15 mouse cellular contexts compared by ENCODE assay signal in genomic region chr11:56148956-56149355, GRCm38 (mm10).
DNase-seq lines count a peak whose midpoint lies in the region; ATAC-seq and TF ChIP-seq lines count a peak whose summit lies in the region.
"Had no signal": no experiment of that assay in that cellular context is flagged by ENCODE, and none has a peak within 500 bp of the region (broad histone marks: within the 10 kb centered on the region; RNA-seq: fewer than 3 reads in every experiment).

No protein-coding gene starts in this region.

- H3K9me3 ChIP-seq in forebrain, postnatal 0 days (ENCODE audit: low read length) = no peaks in the 10 kb centered on the region
- H3K9me3 ChIP-seq in forebrain, embryonic 15.5 days = no peaks in the 10 kb centered on the region
- H3K9me3 ChIP-seq in kidney, postnatal 0 days (replicated peaks; ENCODE audit: low read length) = no peaks in the 10 kb centered on the region
- H3K9me3 ChIP-seq: heart, embryonic 10.5 days; hindbrain, embryonic 15.5 days; liver, embryonic 15.5 days had no signal

- WGBS in forebrain, postnatal 0 days = 77% methylated on average over 1 of the region's 1 CpGs
- WGBS in forebrain, embryonic 15.5 days = 77% methylated on average over 1 of the region's 1 CpGs
- 85% methylated on average over 1 of the region's 1 CpGs for WGBS in kidney, postnatal 0 days

- ATAC-seq in forebrain, postnatal 0 days = peak; percentile 61
- no peak for ATAC-seq in forebrain, embryonic 15.5 days (replicated peaks)
- ATAC-seq in kidney, postnatal 0 days (replicated peaks; ENCODE audit: low FRiP score, low read depth) = no peak
- ATAC-seq: CD4-positive, CD25-positive, alpha-beta regulatory T cell, adult 4 months had no signal

- no peak overlapping the region for H3K4me2 ChIP-seq in forebrain, postnatal 0 days (ENCODE audit: low read depth)
- H3K4me2 ChIP-seq in forebrain, embryonic 15.5 days (replicated peaks) = no peak overlapping the region
- no peak overlapping the region for H3K4me2 ChIP-seq in kidney, postnatal 0 days (ENCODE audit: low read length)
- H3K4me2 ChIP-seq: hindbrain, embryonic 15.5 days; liver, embryonic 15.5 days had no signal

- no peaks in the 10 kb centered on the region for H3K4me1 ChIP-seq in forebrain, postnatal 0 days (ENCODE audit: insufficient read depth)
- H3K4me1 ChIP-seq in forebrain, embryonic 15.5 days = peaks cover 13% of the 10 kb centered on the region; the same call in 1 of the 2 replicates
- no peaks in the 10 kb centered on the region for H3K4me1 ChIP-seq in kidney, postnatal 0 days (replicated peaks; ENCODE audit: insufficient read depth, low read length)
- H3K4me1 ChIP-seq: heart, embryonic 10.5 days; liver, embryonic 15.5 days; megakaryocyte, embryonic 14.5 days had no signal

- no peak overlapping the region for H3K27ac ChIP-seq in forebrain, postnatal 0 days (ENCODE audit: low read depth, low read length)
- no peak overlapping the region for H3K27ac ChIP-seq in forebrain, embryonic 15.5 days (replicated peaks)
- no peak overlapping the region for H3K27ac ChIP-seq in kidney, postnatal 0 days
- H3K27ac ChIP-seq: heart, embryonic 10.5 days; hindbrain, embryonic 15.5 days; liver, embryonic 15.5 days had no signal

- H3K27me3 ChIP-seq in forebrain, postnatal 0 days (ENCODE audit: insufficient read depth, low read length) = peaks cover 3% of the 10 kb centered on the region; the same call in 1 of the 2 replicates
- no peaks in the 10 kb centered on the region for H3K27me3 ChIP-seq in forebrain, embryonic 15.5 days
- no peaks in the 10 kb centered on the region for H3K27me3 ChIP-seq in kidney, postnatal 0 days (ENCODE audit: insufficient read depth, low read length)
- H3K27me3 ChIP-seq: liver, embryonic 15.5 days; megakaryocyte, embryonic 14.5 days had no signal

- peak; percentile 68 for DNase-seq in forebrain, postnatal 0 days
- peak; percentile 32 for DNase-seq in kidney, postnatal 0 days (ENCODE audit: low spot score)
- DNase-seq in kidney, adult 11 months = no peak
- DNase-seq in lung, postnatal 10 days = peak; percentile 22
- DNase-seq in lung, postnatal 14 days = no peak
- DNase-seq in brain, adult 2 months (ENCODE audit: low read depth, low spot score) = peak; percentile 70
- no peak for DNase-seq in B cell, adult 2 months
- DNase-seq: cerebellum, postnatal 10 days had no signal

- TF ChIP-seq CTCF in forebrain, postnatal 0 days (IDR thresholded peaks at IDR 0.05; ENCODE audit: low read depth) = peak; percentile 70
- TF ChIP-seq CTCF in kidney, postnatal 0 days (IDR thresholded peaks at IDR 0.05; ENCODE audit: low read depth) = peak; percentile 54

- H3K4me3 ChIP-seq in forebrain, postnatal 0 days (ENCODE audit: low read depth, low read length) = no peak overlapping the region
- no peak overlapping the region for H3K4me3 ChIP-seq in forebrain, embryonic 15.5 days
- H3K4me3 ChIP-seq in kidney, postnatal 0 days (replicated peaks; ENCODE audit: low read depth, low read length) = no peak overlapping the region
- H3K4me3 ChIP-seq: heart, embryonic 10.5 days; hindbrain, embryonic 15.5 days; liver, embryonic 15.5 days; megakaryocyte, embryonic 14.5 days; myocyte had no signal

- no peaks in the 10 kb centered on the region for H3K36me3 ChIP-seq in forebrain, postnatal 0 days (ENCODE audit: insufficient read depth)
- no peaks in the 10 kb centered on the region for H3K36me3 ChIP-seq in forebrain, embryonic 15.5 days
- H3K36me3 ChIP-seq in kidney, postnatal 0 days (ENCODE audit: insufficient read depth, low read length) = no peaks in the 10 kb centered on the region
- H3K36me3 ChIP-seq: heart, embryonic 10.5 days; hindbrain, embryonic 15.5 days; liver, embryonic 15.5 days had no signal

- no peak overlapping the region for H3K9ac ChIP-seq in forebrain, postnatal 0 days
- no peak overlapping the region for H3K9ac ChIP-seq in forebrain, embryonic 15.5 days (replicated peaks)
- no peak overlapping the region for H3K9ac ChIP-seq in kidney, postnatal 0 days (ENCODE audit: low read depth, low read length)
- H3K9ac ChIP-seq: hindbrain, embryonic 15.5 days; liver, embryonic 15.5 days had no signal

Comparison
In these comparisons a context has a peak if more than half of its experiments do, and no peak if none do; other contexts are left out.
1. DNase-seq: peak in forebrain, postnatal 0 days (single experiment), kidney, postnatal 0 days (single experiment), lung, postnatal 10 days (single experiment) and brain, adult 2 months (single experiment); none in kidney, adult 11 months (single experiment), lung, postnatal 14 days (single experiment) and B cell, adult 2 months (0 of 2).